Mouse (Mus musculus): Measurements from ENCODE around the gene Mepce.

- TF ChIP-seq CTCF (IDR thresholded peaks at IDR 0.05; ENCODE audit: insufficient read depth, low read depth, low read length) (no peak), POLR2A (IDR thresholded peaks at IDR 0.05; ENCODE audit: insufficient read depth, low read depth, low read length) (no peak)
These were observed 43.7 kb upstream of the Mepce start for GRCm38 (mm10) chr5:137831106-137831505.
